Mouse (Mus musculus): ENCODE data around the gene Zbtb20.

DNA sequence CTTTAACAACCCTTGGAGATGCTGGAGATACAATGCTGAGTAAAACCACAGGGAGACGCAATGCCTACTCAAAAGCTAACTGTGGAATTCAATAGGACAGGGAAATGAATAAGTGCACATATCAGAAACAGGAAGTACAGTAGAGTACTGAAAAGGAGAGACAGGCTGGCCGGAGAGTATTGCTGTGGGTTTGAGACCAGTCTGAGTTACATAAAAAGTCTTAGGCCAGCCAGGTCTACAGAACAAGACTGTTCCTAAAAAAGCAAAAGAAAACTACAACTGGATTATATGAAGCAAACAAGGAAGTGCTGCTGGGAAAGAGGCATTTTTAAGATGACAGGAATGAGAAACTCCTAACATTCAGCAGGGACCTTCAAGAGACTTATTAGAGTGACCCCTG lies 505.5 kb downstream of the Zbtb20 start:
- TF ChIP-seq CTCF (IDR thresholded peaks at IDR 0.05; ENCODE audit: control insufficient read depth, insufficient read depth, insufficient read length) (no peak), USF1 (IDR thresholded peaks at IDR 0.05; ENCODE audit: low read depth) (no peak), FOSL1 (IDR thresholded peaks at IDR 0.05; ENCODE audit: insufficient read depth, low read length, poor library complexity, severe bottlenecking) (no peak), CEBPB (IDR thresholded peaks at IDR 0.05; ENCODE audit: low read depth) (no peak)

Data from C2C12 (cell line).